Mouse (Mus musculus) thymus, postnatal 25 days (tissue): ENCODE results near the gene Parp3.

Experiments
- DNase-seq: peaks from one replicate; pipeline ENCODE4 v3.0.0; 2022

Gene Parp3

GRCm38 (mm10) chr9:106456325-106457162 is 20.2 kb downstream of the Parp3 start:
- DNase-seq: no peak

GRCm38 (mm10) chr9:106454888-106455681 is 21.7 kb downstream of the Parp3 start:
- DNase-seq: no peak

GRCm38 (mm10) chr9:106454071-106454761 is 22.5 kb downstream of the Parp3 start:
- DNase-seq: no peak

GRCm38 (mm10) chr9:106453271-106454070 is 23.3 kb downstream of the Parp3 start, which contains the start of gene Pcbp4:
TSS of gene Pcbp4 (plus strand) at chr9:106453291.
- peak; percentile 36 for DNase-seq

GRCm38 (mm10) chr9:106452821-106453220 is 23.9 kb downstream of the Parp3 start:
- no peak for DNase-seq

- no peak for DNase-seq
These were observed 24.4 kb downstream of the Parp3 start for GRCm38 (mm10) chr9:106452351-106452750.

GRCm38 (mm10) chr9:106451899-106452298 is 24.9 kb downstream of the Parp3 start:
- DNase-seq: no peak

- no peak for DNase-seq
These were observed 25.5 kb downstream of the Parp3 start for GRCm38 (mm10) chr9:106451298-106451697.

- no peak for DNase-seq
These were observed 26.1 kb downstream of the Parp3 start for GRCm38 (mm10) chr9:106450661-106451060.

- DNase-seq: no peak
These were observed 26.8 kb downstream of the Parp3 start for GRCm38 (mm10) chr9:106449947-106450346.

- DNase-seq: peak; percentile 62
These were observed 28.2 kb downstream of the Parp3 start for GRCm38 (mm10) chr9:106448498-106449031.

- no peak for DNase-seq
These were observed 28.8 kb downstream of the Parp3 start for GRCm38 (mm10) chr9:106447951-106448350.

GRCm38 (mm10) chr9:106447348-106447747 is 29.4 kb downstream of the Parp3 start, which contains the start of the genes Abhd14b and Abhd14a:
TSS of gene Abhd14b (plus strand) at chr9:106447459.
TSS of gene Abhd14a (minus strand) at chr9:106447678.
- peak; percentile 77 for DNase-seq

- no peak for DNase-seq
These were observed 31.9 kb downstream of the Parp3 start for GRCm38 (mm10) chr9:106444836-106445235.

GRCm38 (mm10) chr9:106442680-106443079 is 34.1 kb downstream of the Parp3 start:
- DNase-seq: no peak

- no peak for DNase-seq
These were observed 40.2 kb downstream of the Parp3 start for GRCm38 (mm10) chr9:106436566-106436965.

GRCm38 (mm10) chr9:106433389-106433788 is 43.4 kb downstream of the Parp3 start:
- DNase-seq: no peak

GRCm38 (mm10) chr9:106430015-106430264 is 46.8 kb downstream of the Parp3 start:
- no peak for DNase-seq

- peak; percentile 96 for DNase-seq
These were observed 47.3 kb downstream of the Parp3 start, which contains the start of gene Rpl29 for GRCm38 (mm10) chr9:106429221-106430014. TSS of gene Rpl29 (plus strand) at chr9:106429454.

- no peak for DNase-seq
These were observed 48.0 kb downstream of the Parp3 start for GRCm38 (mm10) chr9:106428719-106429220.

- peak; percentile 83 for DNase-seq
These were observed 54.9 kb downstream of the Parp3 start for GRCm38 (mm10) chr9:106421865-106422160.
